Mouse (Mus musculus): ENCODE results near the gene Sox2. TPM values are rescaled to one million over a fixed set of nuclear protein-coding genes. Genes with fewer than 3 reads are reported as not detected.

Sox2 gene
- polyA plus RNA-seq, 1 experiment from 2014 or later, result 48.4 TPM

GRCm38 (mm10) chr3:34662712-34663655 lies 12.8 kb downstream of the Sox2 start:
- WGBS, result under 1% methylated on average over 53 of the region's 53 CpGs
- Histone ChIP-seq H3K4me2 (peak overlapping the region; percentile 70), H3K4me3 (peak overlapping the region; percentile 60), H3K27ac (peak overlapping the region; percentile 98), H3K4me1 (peaks cover 91% of the 10 kb centered on the region), H3K27me3 (peaks cover 7% of the 10 kb centered on the region; the same call in 1 of the 2 replicates), H3K36me3 (ENCODE audit: poor library complexity, severe bottlenecking) (no peaks in the 10 kb centered on the region), H3K9ac (peak overlapping the region; percentile 75), H3K9me3 (replicated peaks) (no peaks in the 10 kb centered on the region)
- ATAC-seq, result no peak

GRCm38 (mm10) chr3:34663701-34664635 lies 13.8 kb downstream of the Sox2 start:
- peak overlapping the region; percentile 70 for H3K4me2 ChIP-seq
- H3K9me3 ChIP-seq (replicated peaks), result no peaks in the 10 kb centered on the region
- peak overlapping the region; percentile 98 for H3K27ac ChIP-seq
- peak overlapping the region; percentile 60 for H3K4me3 ChIP-seq
- under 1% methylated on average over 58 of the region's 58 CpGs for WGBS
- peaks cover 7% of the 10 kb centered on the region; the same call in 1 of the 2 replicates for H3K27me3 ChIP-seq
- peak; percentile 63 for ATAC-seq
- H3K4me1 ChIP-seq, result peaks cover 91% of the 10 kb centered on the region
- H3K36me3 ChIP-seq (ENCODE audit: poor library complexity, severe bottlenecking), result no peaks in the 10 kb centered on the region
- H3K9ac ChIP-seq, result peak overlapping the region; percentile 75

- Histone ChIP-seq H3K36me3 (ENCODE audit: poor library complexity, severe bottlenecking) (no peaks in the 10 kb centered on the region), H3K4me3 (peak overlapping the region; percentile 60), H3K4me2 (peak overlapping the region; percentile 70), H3K27me3 (peaks cover 7% of the 10 kb centered on the region; the same call in 1 of the 2 replicates), H3K9me3 (replicated peaks) (no peaks in the 10 kb centered on the region), H3K9ac (peak overlapping the region; percentile 75), H3K4me1 (peaks cover 93% of the 10 kb centered on the region), H3K27ac (peak overlapping the region; percentile 98)
- WGBS, result under 1% methylated on average over 31 of the region's 31 CpGs
- no peak for ATAC-seq
These were observed 14.7 kb downstream of the Sox2 start for GRCm38 (mm10) chr3:34664636-34665531.

- Histone ChIP-seq H3K4me1 (peaks cover 93% of the 10 kb centered on the region), H3K27me3 (peaks cover 7% of the 10 kb centered on the region; the same call in 1 of the 2 replicates), H3K4me3 (peak overlapping the region; percentile 60), H3K27ac (peak overlapping the region; percentile 98), H3K9ac (peak overlapping the region; percentile 75), H3K36me3 (ENCODE audit: poor library complexity, severe bottlenecking) (no peaks in the 10 kb centered on the region), H3K4me2 (peak overlapping the region; percentile 70), H3K9me3 (replicated peaks) (no peaks in the 10 kb centered on the region)
- no peak for ATAC-seq
- WGBS, result 1% methylated on average over 10 of the region's 10 CpGs
These were observed 15.8 kb downstream of the Sox2 start for GRCm38 (mm10) chr3:34665751-34666665.

- no peak for ATAC-seq
- H3K9ac ChIP-seq, result peak overlapping the region; percentile 75; the same call in 1 of the 2 replicates
- no peaks in the 10 kb centered on the region for H3K9me3 ChIP-seq (replicated peaks)
- H3K27ac ChIP-seq, result peak overlapping the region; percentile 98
- peaks cover 92% of the 10 kb centered on the region for H3K4me1 ChIP-seq
- H3K36me3 ChIP-seq (ENCODE audit: poor library complexity, severe bottlenecking), result no peaks in the 10 kb centered on the region
- peaks cover 7% of the 10 kb centered on the region; the same call in 1 of the 2 replicates for H3K27me3 ChIP-seq
- H3K4me2 ChIP-seq, result peak overlapping the region; percentile 70
- 10% methylated on average over 2 of the region's 2 CpGs for WGBS
- peak overlapping the region; percentile 2; the same call in 1 of the 2 replicates for H3K4me3 ChIP-seq
These were observed 17.0 kb downstream of the Sox2 start for GRCm38 (mm10) chr3:34667180-34667579.

- Histone ChIP-seq H3K9ac (peak overlapping the region; percentile 34), H3K36me3 (ENCODE audit: poor library complexity, severe bottlenecking) (0 out of 2 replicates have a peak, but pooled peaks cover 8% of the 10 kb centered on the region), H3K4me3 (peak overlapping the region; percentile 10; the same call in 1 of the 2 replicates), H3K27me3 (peaks cover 7% of the 10 kb centered on the region; the same call in 1 of the 2 replicates), H3K4me2 (peak overlapping the region; percentile 50), H3K27ac (peak overlapping the region; percentile 98), H3K9me3 (replicated peaks) (no peaks in the 10 kb centered on the region), H3K4me1 (peaks cover 83% of the 10 kb centered on the region)
- WGBS, result 2% methylated on average over 18 of the region's 18 CpGs
- ATAC-seq, result peak; percentile 8; the same call in 1 of the 2 replicates
These were observed 17.9 kb downstream of the Sox2 start for GRCm38 (mm10) chr3:34667881-34668817.

- H3K4me2 ChIP-seq, result peak overlapping the region; percentile 46
- H3K9me3 ChIP-seq (replicated peaks), result no peaks in the 10 kb centered on the region
- ATAC-seq, result peak; percentile 25; the same call in 1 of the 2 replicates
- H3K27ac ChIP-seq, result peak overlapping the region; percentile 74
- WGBS, result 3% methylated on average over 15 of the region's 15 CpGs
- peaks cover 4% of the 10 kb centered on the region; the same call in 1 of the 2 replicates for H3K27me3 ChIP-seq
- H3K36me3 ChIP-seq (ENCODE audit: poor library complexity, severe bottlenecking), result peaks cover 15% of the 10 kb centered on the region
- peak overlapping the region; percentile 46 for H3K9ac ChIP-seq
- peaks cover 59% of the 10 kb centered on the region for H3K4me1 ChIP-seq
- H3K4me3 ChIP-seq, result no peak overlapping the region; the same call in 1 of the 2 replicates
These were observed 20.9 kb downstream of the Sox2 start for GRCm38 (mm10) chr3:34671024-34671660.

- Histone ChIP-seq H3K9me3 (replicated peaks) (no peaks in the 10 kb centered on the region), H3K4me3 (no peak overlapping the region), H3K4me1 (peaks cover 17% of the 10 kb centered on the region), H3K9ac (no peak overlapping the region), H3K4me2 (no peak overlapping the region), H3K27me3 (no peaks in the 10 kb centered on the region), H3K36me3 (ENCODE audit: poor library complexity, severe bottlenecking) (peaks cover 21% of the 10 kb centered on the region), H3K27ac (peak overlapping the region; percentile 31)
- 8% methylated on average over 7 of the region's 7 CpGs for WGBS
- peak; percentile 25; the same call in 1 of the 2 replicates for ATAC-seq
These were observed 28.6 kb downstream of the Sox2 start for GRCm38 (mm10) chr3:34678840-34679239.

- H3K9me3 ChIP-seq (replicated peaks), result no peaks in the 10 kb centered on the region
- H3K4me3 ChIP-seq, result no peak overlapping the region
- H3K4me1 ChIP-seq, result peaks cover 17% of the 10 kb centered on the region
- ATAC-seq, result no peak
- H3K36me3 ChIP-seq (ENCODE audit: poor library complexity, severe bottlenecking), result peaks cover 21% of the 10 kb centered on the region
- WGBS, result 20% methylated on average over 2 of the region's 2 CpGs
- H3K27me3 ChIP-seq, result no peaks in the 10 kb centered on the region
- peak overlapping the region; percentile 48 for H3K27ac ChIP-seq
- H3K9ac ChIP-seq, result no peak overlapping the region
- H3K4me2 ChIP-seq, result no peak overlapping the region
These were observed 29.2 kb downstream of the Sox2 start for GRCm38 (mm10) chr3:34679439-34679838.

All from forebrain, embryonic 13.5 days (tissue).